Mouse (Mus musculus) left cerebral cortex, postnatal 14 days (tissue): ENCODE measurements around the gene Arhgef1. TPM values are rescaled to one million over a fixed set of nuclear protein-coding genes. Genes with fewer than 3 reads are reported as not detected.

Source experiments
- DNase-seq, 2 experiments: peaks; one replicate each; pipeline ENCODE4 v3.0.0; 2021 to 2022; ENCODE audit warnings: low spot score in 2 of 2, mixed read lengths in 1 of 2
- intact Hi-C: fragments of 180-260 bp; cut with DNase I; formaldehyde crosslinking; loops from one replicate; pipeline ENCODE4 v1.15.1; 2025
- total RNA-seq, 2 experiments: library from RNA; stranded (reverse); gene quantifications; 2 replicates each; pipeline ENCODE4 v1.2.3; 2021

The Arhgef1 gene
- total RNA-seq, 2 experiments from 2014 or later: 80.3 to 89.2 TPM

DNA sequence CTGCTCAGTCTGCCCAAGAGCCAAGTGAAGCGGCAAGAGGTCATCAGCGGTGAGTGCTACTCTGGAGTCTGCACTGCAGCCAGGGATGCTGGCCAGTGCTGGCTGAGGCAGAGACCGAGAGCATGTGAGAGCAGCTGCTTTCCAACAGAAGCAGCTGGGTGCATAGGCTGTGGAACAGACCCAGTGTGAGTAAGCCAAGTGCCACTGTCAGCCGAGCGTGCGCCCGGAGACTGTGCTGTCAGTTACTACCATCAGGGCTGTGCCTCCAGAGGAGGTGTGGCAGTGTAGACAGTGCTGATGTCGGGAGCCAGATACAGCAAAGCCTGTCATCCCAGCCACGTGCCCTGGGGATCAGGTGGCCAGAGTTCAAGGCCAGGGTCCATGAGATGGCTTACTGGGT, 17.0 kb downstream of the Arhgef1 start:
- DNase-seq: peak in 1 of 2 experiments; percentile 41

GRCm38 (mm10) chr7:24930475-24930874, 27.8 kb downstream of the Arhgef1 start:
- intact Hi-C loops: loop anchor here (5.0 kb wide), 1 partner anchor 37 kb away; no protein-coding TSS in a partner anchor
- no peak for DNase-seq

More for the DNA sequence above, 17.0 kb downstream of the Arhgef1 start:
- intact Hi-C loops: no loop called here

DNA sequence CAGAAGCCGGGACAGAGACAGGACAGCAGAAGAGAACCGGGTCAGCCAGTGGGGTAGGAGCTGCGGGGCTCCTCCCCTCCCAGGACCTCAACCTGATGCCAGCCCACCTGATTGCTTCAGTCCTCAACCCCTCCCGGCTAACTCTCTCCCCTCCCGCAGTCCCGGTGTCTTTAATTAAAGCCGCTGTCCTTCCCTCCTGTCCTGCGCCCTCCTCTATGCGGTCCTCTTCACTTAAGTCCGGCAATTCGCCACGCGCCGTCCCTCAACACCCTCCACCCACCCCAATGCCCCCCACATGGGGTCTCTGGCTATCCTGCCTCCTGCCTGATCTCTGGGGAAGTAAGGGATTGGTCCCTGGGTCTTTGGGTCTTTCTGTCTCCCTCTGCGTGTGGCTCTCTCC, 28.9 kb downstream of the Arhgef1 start:
- intact Hi-C loops: loop anchor here (5.0 kb wide), 1 partner anchor 36 kb away; no protein-coding TSS in a partner anchor
- no peak for DNase-seq

GRCm38 (mm10) chr7:24943641-24944040, 40.9 kb downstream of the Arhgef1 start:
- no peak for DNase-seq
- intact Hi-C loops: no loop called here

GRCm38 (mm10) chr7:24944257-24944950, 41.7 kb downstream of the Arhgef1 start, which contains the start of gene Gm4881:
Gene Gm4881 (minus strand): TSS chr7:24944494.
- DNase-seq: no peak

GRCm38 (mm10) chr7:24947316-24948048, 44.8 kb downstream of the Arhgef1 start:
- no peak for DNase-seq
- intact Hi-C loops: no loop called here

More at GRCm38 (mm10) chr7:24944257-24944950, 41.7 kb downstream of the Arhgef1 start, which contains the start of gene Gm4881:
- intact Hi-C loops: no loop called here

- DNase-seq: no peak
- intact Hi-C loops: no loop called here
These were observed 46.1 kb downstream of the Arhgef1 start for GRCm38 (mm10) chr7:24948774-24949173.

DNA sequence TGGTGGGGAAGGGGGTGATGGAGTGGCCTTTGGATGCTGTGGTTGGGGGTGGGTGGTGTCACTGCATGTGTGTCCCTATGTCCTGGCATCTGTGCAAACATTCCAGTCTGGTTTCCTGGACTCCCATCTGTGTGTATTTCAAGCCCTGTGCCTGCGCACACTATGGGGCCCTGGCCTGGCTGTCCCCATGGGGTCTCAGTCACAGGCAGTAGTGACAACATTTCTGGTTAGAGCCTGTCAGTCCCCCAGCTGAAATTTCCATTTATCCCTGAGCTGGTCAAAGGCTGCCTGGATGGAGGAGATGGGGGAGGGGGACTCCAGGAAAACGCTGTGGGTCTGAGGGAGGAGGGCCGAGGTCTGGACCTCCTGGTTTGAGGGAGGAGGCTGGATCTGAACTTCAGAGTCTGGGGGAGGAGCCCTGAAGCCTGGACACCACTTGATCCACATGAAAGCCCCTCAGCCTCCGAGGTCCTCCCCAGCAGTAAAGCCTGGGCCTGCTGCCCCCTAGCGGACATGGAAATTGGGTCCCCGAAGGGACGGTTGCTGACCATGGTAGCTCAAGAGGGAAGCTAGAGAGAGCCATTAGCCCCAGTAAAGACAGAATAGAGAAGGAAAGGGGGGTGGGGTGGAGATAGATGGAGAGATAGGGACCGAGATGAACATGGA, 47.4 kb downstream of the Arhgef1 start:
- peak in 1 of 2 experiments; percentile 67 for DNase-seq
- intact Hi-C loops: loop anchor here (5.0 kb wide), 1 partner anchor 43 kb away; no protein-coding TSS in a partner anchor

DNA sequence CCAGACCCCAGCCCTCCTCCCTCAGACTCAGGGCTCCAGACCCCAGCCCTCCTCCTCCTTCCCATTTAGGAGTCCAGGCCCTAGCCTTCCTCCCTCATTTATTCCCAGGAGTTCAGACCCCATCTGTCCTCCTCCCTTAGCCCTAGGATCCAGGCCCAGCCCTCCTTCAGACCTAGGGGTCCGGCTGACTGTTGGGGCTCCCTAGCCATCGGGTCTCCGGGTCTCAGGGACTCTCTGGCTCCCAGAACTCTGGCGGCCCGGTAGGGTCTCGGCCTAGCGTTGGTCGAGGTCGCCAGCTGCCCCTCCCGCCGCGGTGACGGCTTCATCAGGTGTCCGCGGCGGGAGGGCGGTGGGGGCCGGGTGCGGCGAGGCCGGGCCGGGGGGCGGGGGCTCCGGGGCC, 51.3 kb downstream of the Arhgef1 start:
- no peak for DNase-seq
- intact Hi-C loops: loop anchor here (5.0 kb wide), 1 partner anchor 47 kb away; no protein-coding TSS in a partner anchor

- intact Hi-C loops: loop anchor here (5.0 kb wide), 1 partner anchor 47 kb away; no protein-coding TSS in a partner anchor
- DNase-seq: no peak
These were observed 51.7 kb downstream of the Arhgef1 start for GRCm38 (mm10) chr7:24954450-24954849.

DNA sequence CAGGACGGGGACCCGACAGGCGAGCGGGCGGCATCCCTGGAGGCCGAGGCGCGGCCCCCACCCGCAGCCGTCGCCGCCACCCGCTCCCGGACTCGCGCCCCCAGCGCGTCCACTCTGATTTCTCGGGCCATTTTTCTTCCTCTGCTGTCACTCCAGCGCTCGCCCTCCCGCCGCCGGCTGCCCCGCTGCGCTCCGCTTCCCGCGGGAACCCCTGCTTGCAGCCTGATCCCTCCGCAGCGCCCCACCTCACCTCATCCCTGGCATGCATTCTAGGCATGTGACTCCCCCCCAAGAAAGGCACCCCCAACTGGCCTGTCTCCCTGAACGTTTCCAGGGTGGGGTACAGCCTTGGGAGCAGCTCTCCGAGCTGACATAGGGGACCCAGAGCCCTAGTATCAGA, 52.5 kb downstream of the Arhgef1 start:
- intact Hi-C loops: no loop called here
- DNase-seq: no peak

DNA sequence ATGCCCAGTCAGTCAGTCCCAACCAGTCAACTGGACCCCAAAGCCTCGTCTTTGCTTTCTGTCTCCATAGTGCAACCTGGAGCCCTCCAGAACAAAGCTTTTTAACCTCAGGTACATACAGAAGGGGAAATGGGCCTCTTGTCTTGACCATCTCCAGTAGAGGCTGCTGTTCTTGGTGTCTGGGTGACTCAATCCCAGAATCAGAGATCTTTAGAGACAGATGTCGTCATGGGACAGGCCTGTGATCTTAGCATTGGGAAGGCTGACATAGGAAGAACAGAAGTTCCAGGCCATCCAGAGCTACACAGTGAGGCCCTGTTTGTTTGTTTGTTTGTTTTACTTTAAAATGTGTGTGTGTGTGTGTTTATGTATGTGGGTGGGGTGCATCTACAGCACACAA, 61.6 kb downstream of the Arhgef1 start:
- DNase-seq: no peak
- intact Hi-C loops: no loop called here

DNA sequence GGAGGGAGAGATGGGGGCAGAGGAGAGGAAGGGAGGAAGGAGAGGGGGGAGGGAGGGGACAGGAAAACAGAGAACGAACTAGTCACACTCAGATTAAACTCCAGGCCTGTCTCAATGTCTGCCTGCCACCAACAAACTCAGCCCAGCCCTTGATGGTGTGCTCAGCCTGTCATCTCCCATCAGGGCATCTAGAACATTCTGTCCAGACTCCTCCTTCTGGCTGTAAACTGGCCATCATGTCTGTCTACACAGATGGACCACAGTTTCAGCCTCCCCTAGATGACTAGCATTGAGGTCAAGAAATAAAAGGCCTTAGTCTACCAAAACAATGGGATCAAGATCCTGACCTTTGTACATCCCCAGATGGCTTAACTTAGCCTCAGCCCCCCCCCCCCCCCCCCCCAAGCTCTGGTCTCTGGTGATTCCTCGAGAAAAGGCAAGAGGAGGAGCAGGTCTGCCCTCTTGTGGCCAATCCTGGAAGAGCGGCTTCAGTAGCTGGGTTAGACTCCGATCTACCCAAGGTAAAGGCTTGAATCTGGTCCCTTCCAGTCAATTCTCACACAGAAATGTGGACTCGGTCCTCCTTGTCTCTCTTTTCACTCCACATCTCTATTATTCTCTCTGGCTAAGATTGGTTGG, 62.3 kb downstream of the Arhgef1 start:
- intact Hi-C loops: loop anchor here (5.0 kb wide), 1 partner anchor 33 kb away; no protein-coding TSS in a partner anchor
- DNase-seq: peak; percentile 89 to 92

DNA sequence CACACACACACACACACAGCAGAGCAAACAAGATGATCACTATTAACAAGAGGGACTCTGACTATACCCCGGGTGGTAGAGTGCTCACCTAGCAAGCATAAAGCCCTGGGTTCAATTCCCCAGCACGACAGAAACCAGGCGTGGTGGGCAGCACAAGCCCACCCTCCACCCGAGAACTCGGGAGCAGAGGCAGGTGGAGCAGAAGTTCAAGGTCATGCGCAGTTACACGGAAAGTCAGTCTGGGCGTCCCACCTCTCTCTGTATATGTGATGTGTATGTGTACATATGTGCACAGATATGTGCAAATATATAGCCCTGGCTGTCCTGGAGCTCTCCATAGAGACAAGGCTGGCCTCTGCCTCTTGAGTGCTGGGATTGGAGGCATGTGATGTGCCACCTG, 65.3 kb downstream of the Arhgef1 start:
- DNase-seq: no peak
- intact Hi-C loops: loop anchor here (2.0 to 5.0 kb wide), 2 partner anchors 36 to 77 kb away; no protein-coding TSS in a partner anchor

DNA sequence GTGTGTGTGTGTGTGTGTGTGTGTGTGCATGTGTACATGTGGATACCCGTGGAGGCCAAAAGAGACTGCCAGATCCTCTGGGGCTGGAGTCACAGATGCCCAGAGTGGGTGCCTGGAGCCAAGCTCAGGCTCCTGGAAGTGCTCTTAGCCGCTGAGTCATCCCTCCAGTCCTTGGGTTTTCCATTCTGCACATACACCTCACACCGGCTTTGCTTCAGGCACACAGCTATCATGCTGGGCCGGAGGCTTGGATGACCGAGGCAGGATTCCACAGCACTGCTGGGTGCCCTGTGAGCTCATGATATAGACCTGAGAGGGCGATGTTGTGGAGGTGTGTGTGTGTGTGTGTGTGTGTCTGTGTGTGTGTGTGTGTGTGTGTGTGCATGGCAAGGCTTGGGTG, 65.8 kb downstream of the Arhgef1 start:
- no peak for DNase-seq
- intact Hi-C loops: loop anchor here (5.0 kb wide), 1 partner anchor 36 kb away; no protein-coding TSS in a partner anchor

DNA sequence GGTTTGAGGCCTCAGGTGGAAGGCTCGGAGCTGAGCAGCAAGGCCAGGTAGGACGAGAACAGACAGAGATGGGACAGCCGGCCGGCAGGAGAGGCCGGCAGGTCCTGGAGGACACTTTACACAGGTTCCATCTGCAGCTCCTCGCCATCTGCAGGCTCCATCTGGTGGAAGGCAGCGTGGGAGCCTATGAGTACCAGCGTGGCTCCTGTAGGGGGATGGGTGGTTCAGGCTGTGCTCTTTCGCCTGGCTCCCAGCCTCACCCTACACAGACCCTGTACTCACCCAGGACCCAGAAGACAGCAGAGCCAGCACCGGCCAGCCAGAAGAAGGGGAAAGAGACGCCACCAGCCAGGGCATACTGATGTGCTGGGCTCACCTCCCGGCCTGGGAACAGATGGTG, 67.1 kb downstream of the Arhgef1 start:
- DNase-seq: peak; percentile 38 to 70
- intact Hi-C loops: loop anchor here (5.0 kb wide), 1 partner anchor 38 kb away; no protein-coding TSS in a partner anchor

- intact Hi-C loops: no loop called here
These were observed 67.6 kb downstream of the Arhgef1 start for GRCm38 (mm10) chr7:24970341-24970740.

DNA sequence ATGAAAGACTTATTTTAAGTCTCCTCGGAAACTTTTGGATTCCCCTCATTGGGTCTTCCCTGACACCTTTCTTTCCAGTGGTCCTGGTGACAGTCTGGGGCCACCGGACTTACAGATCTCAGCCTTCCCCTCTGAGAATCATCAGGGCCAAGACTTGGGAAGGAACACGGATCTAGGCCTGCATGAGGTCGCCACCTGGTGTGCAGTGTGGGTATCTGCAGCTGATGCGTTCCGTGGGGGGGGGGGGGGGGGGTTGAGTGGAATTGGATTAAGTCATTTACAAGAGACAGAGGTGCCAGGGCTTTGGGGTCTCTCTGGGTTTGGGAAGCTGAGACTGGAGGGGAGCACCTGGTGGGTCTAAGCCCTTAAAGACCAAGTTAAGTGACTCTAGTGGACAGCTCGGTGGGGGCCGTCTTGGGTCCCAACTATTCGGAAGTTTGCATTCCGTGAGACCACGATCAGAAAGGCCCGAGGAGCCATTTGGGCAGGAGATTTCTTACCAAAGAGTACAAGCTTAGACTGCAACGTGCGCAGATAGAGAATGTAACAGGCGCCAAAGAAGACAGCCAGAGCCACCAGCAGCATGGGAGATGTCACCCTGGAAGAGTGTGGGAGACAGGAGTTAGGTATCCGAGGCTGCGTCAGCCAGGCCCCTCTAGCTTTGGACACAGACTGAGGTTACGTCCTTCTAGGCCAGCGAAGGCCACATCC, 68.7 kb downstream of the Arhgef1 start:
- no peak for DNase-seq
- intact Hi-C loops: no loop called here

More at GRCm38 (mm10) chr7:24970341-24970740, 67.6 kb downstream of the Arhgef1 start:
- no peak for DNase-seq
